Mouse (Mus musculus): ENCODE measurements at regions not wholly inside any gene's neighbourhood (a gene's known extent, or its start where the extent isn't known, plus 50 kb on each side); places are given as distances from the start of the nearest gene placed in this dataset.

- no peaks in the 10 kb centered on the region for H3K27me3 ChIP-seq (ENCODE audit: control insufficient read depth, insufficient read depth, low read length)
- WGBS (ENCODE audit: insufficient replicate concordance): 70% methylated on average over 4 of the region's 4 CpGs
- H3K9ac ChIP-seq (ENCODE audit: low read depth, low read length): no peak overlapping the region
- no peak for ATAC-seq (replicated peaks; ENCODE audit: insufficient number of reproducible peaks, low FRiP score, low TSS enrichment)
- H3K4me3 ChIP-seq (ENCODE audit: low read depth, low read length): no peak overlapping the region
- no peak overlapping the region for H3K4me2 ChIP-seq
- H3K36me3 ChIP-seq (ENCODE audit: control insufficient read depth, insufficient read depth, low read length): no peaks in the 10 kb centered on the region
- H3K4me1 ChIP-seq (ENCODE audit: control insufficient read depth, insufficient read depth, low read length): no peaks in the 10 kb centered on the region
- H3K9me3 ChIP-seq (replicated peaks; ENCODE audit: control insufficient read depth, low read length): no peaks in the 10 kb centered on the region
- no peak overlapping the region for H3K27ac ChIP-seq (ENCODE audit: low read depth, low read length)
These were observed 179.7 kb upstream of the Stac start for GRCm38 (mm10) chr9:111869801-111870382.

- Histone ChIP-seq H3K36me3 (ENCODE audit: control insufficient read depth, insufficient read depth, low read length) (no peaks in the 10 kb centered on the region), H3K9me3 (replicated peaks; ENCODE audit: control insufficient read depth, low read length) (no peaks in the 10 kb centered on the region), H3K9ac (ENCODE audit: low read depth, low read length) (no peak overlapping the region), H3K27me3 (ENCODE audit: control insufficient read depth, insufficient read depth, low read length) (no peaks in the 10 kb centered on the region), H3K4me2 (no peak overlapping the region), H3K4me3 (ENCODE audit: low read depth, low read length) (no peak overlapping the region), H3K27ac (ENCODE audit: low read depth, low read length) (no peak overlapping the region), H3K4me1 (ENCODE audit: control insufficient read depth, insufficient read depth, low read length) (no peaks in the 10 kb centered on the region)
- 61% methylated on average over 2 of the region's 2 CpGs for WGBS (ENCODE audit: insufficient replicate concordance)
- ATAC-seq (replicated peaks; ENCODE audit: insufficient number of reproducible peaks, low FRiP score, low TSS enrichment): no peak
These were observed 167.9 kb upstream of the Stac start for GRCm38 (mm10) chr9:111858051-111858450.

- no peaks in the 10 kb centered on the region for H3K36me3 ChIP-seq (ENCODE audit: control insufficient read depth, insufficient read depth, low read length)
- no peaks in the 10 kb centered on the region for H3K9me3 ChIP-seq (replicated peaks; ENCODE audit: control insufficient read depth, low read length)
- H3K4me1 ChIP-seq (ENCODE audit: control insufficient read depth, insufficient read depth, low read length): no peaks in the 10 kb centered on the region
- no peak overlapping the region for H3K27ac ChIP-seq (ENCODE audit: low read depth, low read length)
- no peak overlapping the region for H3K4me3 ChIP-seq (ENCODE audit: low read depth, low read length)
- no peak overlapping the region for H3K9ac ChIP-seq (ENCODE audit: low read depth, low read length)
- H3K27me3 ChIP-seq (ENCODE audit: control insufficient read depth, insufficient read depth, low read length): no peaks in the 10 kb centered on the region
- ATAC-seq (replicated peaks; ENCODE audit: insufficient number of reproducible peaks, low FRiP score, low TSS enrichment): no peak
- 84% methylated on average over 7 of the region's 7 CpGs for WGBS (ENCODE audit: insufficient replicate concordance)
- no peak overlapping the region for H3K4me2 ChIP-seq
These were observed 164.8 kb upstream of the Stac start for GRCm38 (mm10) chr9:111854976-111855375.

DNA sequence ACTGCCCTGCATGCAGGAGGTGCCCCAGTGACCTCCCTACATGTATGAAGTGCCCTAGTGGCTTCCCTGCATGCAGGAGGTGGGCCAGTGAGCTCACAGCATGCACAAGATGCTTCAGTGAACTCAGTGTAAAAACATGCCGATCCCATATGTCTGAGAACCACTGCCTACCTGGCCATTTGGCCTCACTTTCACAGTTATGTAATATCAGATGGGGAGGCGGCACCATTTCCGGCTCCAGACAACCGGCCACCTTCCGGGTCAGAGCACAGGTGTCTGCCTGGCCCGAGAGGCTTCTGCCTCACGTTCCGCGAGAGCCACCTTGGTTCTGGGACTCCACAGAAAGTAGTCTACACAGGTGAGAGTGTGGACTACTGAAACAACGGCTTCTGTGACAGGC lies 156.2 kb upstream of the Stac start:
- Histone ChIP-seq H3K9ac (ENCODE audit: low read depth, low read length) (no peak overlapping the region), H3K4me3 (ENCODE audit: low read depth, low read length) (no peak overlapping the region), H3K27ac (ENCODE audit: low read depth, low read length) (no peak overlapping the region), H3K27me3 (ENCODE audit: control insufficient read depth, insufficient read depth, low read length) (no peaks in the 10 kb centered on the region), H3K9me3 (replicated peaks; ENCODE audit: control insufficient read depth, low read length) (no peaks in the 10 kb centered on the region), H3K36me3 (ENCODE audit: control insufficient read depth, insufficient read depth, low read length) (no peaks in the 10 kb centered on the region), H3K4me2 (no peak overlapping the region), H3K4me1 (ENCODE audit: control insufficient read depth, insufficient read depth, low read length) (no peaks in the 10 kb centered on the region)
- whole genome bisulfite sequencing (ENCODE audit: insufficient replicate concordance): 86% methylated on average over 10 of the region's 10 CpGs
- ATAC-seq (replicated peaks; ENCODE audit: insufficient number of reproducible peaks, low FRiP score, low TSS enrichment): no peak

GRCm38 (mm10) chr9:111841151-111841550 lies 151.0 kb upstream of the Stac start:
- H3K9me3 ChIP-seq (replicated peaks; ENCODE audit: control insufficient read depth, low read length): no peaks in the 10 kb centered on the region
- H3K4me1 ChIP-seq (ENCODE audit: control insufficient read depth, insufficient read depth, low read length): no peaks in the 10 kb centered on the region
- H3K27ac ChIP-seq (ENCODE audit: low read depth, low read length): no peak overlapping the region
- H3K27me3 ChIP-seq (ENCODE audit: control insufficient read depth, insufficient read depth, low read length): no peaks in the 10 kb centered on the region
- no peak overlapping the region for H3K9ac ChIP-seq (ENCODE audit: low read depth, low read length)
- H3K4me2 ChIP-seq: no peak overlapping the region
- no peaks in the 10 kb centered on the region for H3K36me3 ChIP-seq (ENCODE audit: control insufficient read depth, insufficient read depth, low read length)
- no peak for ATAC-seq (replicated peaks; ENCODE audit: insufficient number of reproducible peaks, low FRiP score, low TSS enrichment)
- 86% methylated on average over 6 of the region's 6 CpGs for WGBS (ENCODE audit: insufficient replicate concordance)
- no peak overlapping the region for H3K4me3 ChIP-seq (ENCODE audit: low read depth, low read length)

DNA sequence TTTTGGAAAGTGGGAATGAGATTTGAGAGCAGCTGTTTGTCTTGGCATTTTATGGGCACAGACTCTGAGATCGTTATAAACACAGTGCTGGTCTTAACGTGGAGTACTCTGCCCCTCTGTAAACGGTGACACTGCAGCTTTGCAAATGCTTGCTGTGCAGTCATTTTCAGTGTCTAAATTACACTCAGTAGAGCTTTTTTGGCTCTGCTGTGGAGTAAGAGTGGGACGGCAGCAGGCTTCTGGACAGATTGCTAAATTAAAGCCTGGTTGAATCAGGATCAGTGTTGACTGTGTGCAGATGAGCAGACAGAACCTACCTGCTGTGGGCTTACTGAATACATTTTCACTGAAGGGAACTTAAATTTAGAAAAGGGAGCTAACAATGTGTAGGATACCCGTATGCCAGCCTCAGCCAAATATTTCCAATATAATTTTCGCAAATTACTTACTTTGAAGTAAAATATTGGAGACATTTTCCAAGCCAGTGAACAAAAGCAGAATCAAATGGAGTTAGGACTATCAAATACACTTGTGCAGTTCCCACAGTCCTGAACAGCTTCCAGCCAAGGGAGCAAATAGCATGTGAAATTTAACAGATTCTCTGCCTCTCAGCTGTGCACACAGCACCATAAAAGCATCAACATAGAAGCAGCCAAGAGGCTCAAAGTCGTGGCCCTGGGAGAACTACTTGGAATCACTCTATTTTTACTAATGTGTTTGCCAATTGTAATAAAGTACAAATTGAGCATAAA lies 148.1 kb upstream of the Stac start:
- no peaks in the 10 kb centered on the region for H3K9me3 ChIP-seq (replicated peaks; ENCODE audit: control insufficient read depth, low read length)
- no peak overlapping the region for H3K9ac ChIP-seq (ENCODE audit: low read depth, low read length)
- no peak overlapping the region for H3K4me3 ChIP-seq (ENCODE audit: low read depth, low read length)
- H3K36me3 ChIP-seq (ENCODE audit: control insufficient read depth, insufficient read depth, low read length): no peaks in the 10 kb centered on the region
- no peak for ATAC-seq (replicated peaks; ENCODE audit: insufficient number of reproducible peaks, low FRiP score, low TSS enrichment)
- WGBS (ENCODE audit: insufficient replicate concordance): 72% methylated on average over 7 of the region's 7 CpGs
- H3K27ac ChIP-seq (ENCODE audit: low read depth, low read length): no peak overlapping the region
- H3K4me2 ChIP-seq: no peak overlapping the region
- H3K27me3 ChIP-seq (ENCODE audit: control insufficient read depth, insufficient read depth, low read length): no peaks in the 10 kb centered on the region
- H3K4me1 ChIP-seq (ENCODE audit: control insufficient read depth, insufficient read depth, low read length): no peaks in the 10 kb centered on the region

DNA sequence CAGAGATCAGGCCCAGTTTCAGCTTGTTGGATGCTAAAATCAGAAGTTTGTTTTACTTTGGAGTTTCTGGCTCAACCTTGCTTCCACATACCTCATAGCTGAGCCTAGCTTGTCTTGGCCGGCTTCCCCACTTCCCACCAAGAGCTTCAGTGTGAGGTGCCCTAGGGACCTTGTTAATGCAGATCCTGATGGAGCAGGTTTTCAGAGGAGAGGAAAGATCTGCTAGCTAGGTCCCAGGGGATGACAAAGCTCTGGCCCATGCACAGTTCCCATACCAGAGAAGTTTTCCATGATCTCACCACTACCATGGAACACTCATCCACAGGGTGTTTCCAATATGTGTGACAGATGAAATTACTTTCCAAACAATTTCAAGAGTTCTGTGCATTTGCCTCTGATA lies 131.9 kb upstream of the Stac start:
- no peaks in the 10 kb centered on the region for H3K27me3 ChIP-seq (ENCODE audit: control insufficient read depth, insufficient read depth, low read length)
- H3K36me3 ChIP-seq (ENCODE audit: control insufficient read depth, insufficient read depth, low read length): no peaks in the 10 kb centered on the region
- WGBS (ENCODE audit: insufficient replicate concordance): 86% methylated on average over 1 of the region's 1 CpGs
- ATAC-seq (replicated peaks; ENCODE audit: insufficient number of reproducible peaks, low FRiP score, low TSS enrichment): no peak
- no peak overlapping the region for H3K27ac ChIP-seq (ENCODE audit: low read depth, low read length)
- no peak overlapping the region for H3K4me2 ChIP-seq
- no peak overlapping the region for H3K4me3 ChIP-seq (ENCODE audit: low read depth, low read length)
- no peaks in the 10 kb centered on the region for H3K9me3 ChIP-seq (replicated peaks; ENCODE audit: control insufficient read depth, low read length)
- H3K4me1 ChIP-seq (ENCODE audit: control insufficient read depth, insufficient read depth, low read length): no peaks in the 10 kb centered on the region
- H3K9ac ChIP-seq (ENCODE audit: low read depth, low read length): no peak overlapping the region

DNA sequence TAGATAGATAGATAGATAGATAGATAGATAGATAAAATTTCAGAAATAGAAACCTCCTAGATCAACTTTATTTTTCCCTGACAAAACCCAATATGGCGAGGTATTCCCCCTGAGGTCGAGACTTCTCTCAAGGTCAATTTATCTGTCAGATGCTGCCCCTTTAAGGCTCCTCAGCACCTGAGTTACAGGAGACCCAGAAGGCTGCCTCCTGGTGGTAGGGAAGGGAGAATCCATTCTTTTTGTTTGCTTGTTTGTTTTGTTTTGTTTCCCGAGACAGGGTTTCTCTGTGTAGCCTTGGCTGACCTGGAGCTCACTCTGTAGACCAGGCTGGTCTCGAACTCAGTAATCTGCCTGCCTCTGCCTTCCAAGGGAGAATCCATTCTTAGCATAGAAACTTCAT lies 127.3 kb upstream of the Stac start:
- no peak overlapping the region for H3K4me2 ChIP-seq
- no peak overlapping the region for H3K27ac ChIP-seq (ENCODE audit: low read depth, low read length)
- 67% methylated on average over 4 of the region's 4 CpGs for WGBS (ENCODE audit: insufficient replicate concordance)
- H3K9ac ChIP-seq (ENCODE audit: low read depth, low read length): no peak overlapping the region
- no peaks in the 10 kb centered on the region for H3K27me3 ChIP-seq (ENCODE audit: control insufficient read depth, insufficient read depth, low read length)
- H3K4me3 ChIP-seq (ENCODE audit: low read depth, low read length): no peak overlapping the region
- H3K36me3 ChIP-seq (ENCODE audit: control insufficient read depth, insufficient read depth, low read length): no peaks in the 10 kb centered on the region
- no peak for ATAC-seq (replicated peaks; ENCODE audit: insufficient number of reproducible peaks, low FRiP score, low TSS enrichment)
- no peaks in the 10 kb centered on the region for H3K9me3 ChIP-seq (replicated peaks; ENCODE audit: control insufficient read depth, low read length)
- no peaks in the 10 kb centered on the region for H3K4me1 ChIP-seq (ENCODE audit: control insufficient read depth, insufficient read depth, low read length)

- Histone ChIP-seq H3K27ac (ENCODE audit: low read depth, low read length) (no peak overlapping the region), H3K9me3 (replicated peaks; ENCODE audit: control insufficient read depth, low read length) (no peaks in the 10 kb centered on the region), H3K4me1 (ENCODE audit: control insufficient read depth, insufficient read depth, low read length) (no peaks in the 10 kb centered on the region), H3K27me3 (ENCODE audit: control insufficient read depth, insufficient read depth, low read length) (no peaks in the 10 kb centered on the region), H3K4me2 (no peak overlapping the region), H3K9ac (ENCODE audit: low read depth, low read length) (no peak overlapping the region), H3K36me3 (ENCODE audit: control insufficient read depth, insufficient read depth, low read length) (no peaks in the 10 kb centered on the region), H3K4me3 (ENCODE audit: low read depth, low read length) (no peak overlapping the region)
- WGBS (ENCODE audit: insufficient replicate concordance): 70% methylated on average over 6 of the region's 6 CpGs
- no peak for ATAC-seq (replicated peaks; ENCODE audit: insufficient number of reproducible peaks, low FRiP score, low TSS enrichment)
These were observed 114.8 kb upstream of the Stac start for GRCm38 (mm10) chr9:111804931-111805330.
